Mouse (Mus musculus) CH12.LX (cell line): ENCODE results near the gene Dydc2. TPM values are rescaled to one million over a fixed set of nuclear protein-coding genes. Genes with fewer than 3 reads are reported as not detected.
"Not testable (repeated sequence)": the region's sequence is repeated elsewhere in the genome, so short reads cannot be mapped to it uniquely, and the experiment has no call there.

Experiments
- DNase-seq: peaks from one replicate; pipeline ENCODE4 v3.0.0-alpha.2; 2013; ENCODE audit errors: extremely low read depth
- H3K27ac ChIP-seq: 2 replicates; pipeline ENCODE4 v1.5.1; 2012; ENCODE audit warnings: low read depth, mild to moderate bottlenecking, control low read depth, moderate library complexity; ENCODE audit not compliant: insufficient read depth
- H3K27me3 ChIP-seq: replicated peaks from 2 replicates; pipeline ENCODE3; 2012; ENCODE audit warnings: inconsistent platforms
- H3K36me3 ChIP-seq, 2 experiments: replicated peaks in 1 of 2; 2 replicates each; pipeline versions ENCODE3 to v1.6.1; 2012; ENCODE audit warnings: inconsistent platforms in 1 of 2, low read length in 1 of 2, mild to moderate bottlenecking in 1 of 2, mixed read lengths in 1 of 2, moderate library complexity in 1 of 2; ENCODE audit not compliant: control insufficient read depth in 1 of 2, insufficient read depth in 1 of 2
- H3K4me1 ChIP-seq, 2 experiments: 2 replicates each; pipeline ENCODE4 v1.6.1; 2012; ENCODE audit warnings: inconsistent platforms in 1 of 2, moderate library complexity in 1 of 2; ENCODE audit not compliant: insufficient read depth in 2 of 2, control insufficient read depth in 1 of 2
- H3K4me2 ChIP-seq: 2 replicates; pipeline ENCODE4 v1.6.1; 2012; ENCODE audit warnings: low read depth, mild to moderate bottlenecking, control low read depth; ENCODE audit not compliant: poor library complexity, insufficient read depth, severe bottlenecking
- H3K4me3 ChIP-seq, 3 experiments: fragments of 150-350 bp in 1 of 3; sonication (generic) in 1 of 3; replicated peaks in 1 of 3; 2 replicates each; pipeline versions ENCODE3 to v1.5.1; 2011 to 2012; ENCODE audit warnings: low read depth in 2 of 3, low read length in 2 of 3, mild to moderate bottlenecking in 2 of 3, moderate library complexity in 2 of 3, control low read depth in 1 of 3, improper control_type of control experiment in 1 of 3, inconsistent platforms in 1 of 3, mixed read lengths in 1 of 3; ENCODE audit not compliant: poor library complexity in 1 of 3
- H3K79me2 ChIP-seq: replicated peaks from 2 replicates; pipeline ENCODE4 v1.6.1; 2012; ENCODE audit warnings: mild to moderate bottlenecking, moderate library complexity; ENCODE audit not compliant: control insufficient read depth, poor library complexity, insufficient read depth, severe bottlenecking; ENCODE audit errors: extremely low read depth
- H3K9ac ChIP-seq: 2 replicates; pipeline ENCODE4 v1.6.1; 2012; ENCODE audit warnings: low read depth, mild to moderate bottlenecking, control low read depth, moderate library complexity; ENCODE audit not compliant: insufficient read depth
- H3K9me3 ChIP-seq: replicated peaks from 2 replicates; pipeline ENCODE3; 2012; ENCODE audit warnings: low read length, inconsistent platforms, mixed read lengths
- BHLHE40 ChIP-seq: IDR thresholded peaks from 2 replicates; pipeline ENCODE4 v1.6.1; 2011; ENCODE audit warnings: mild to moderate bottlenecking, low read depth, low read length, improper control_type of control experiment
- CHD1 ChIP-seq: IDR thresholded peaks from 2 replicates; pipeline ENCODE4 v1.6.1; 2012; ENCODE audit warnings: low read depth, low read length, improper control_type of control experiment, inconsistent platforms
- CTCF ChIP-seq, 2 experiments: IDR thresholded peaks in 1 of 2; conservative IDR thresholded peaks in 1 of 2; 2 replicates each; pipeline ENCODE4 v1.5.1; 2011 to 2012; ENCODE audit warnings: low read depth in 2 of 2, low read length in 2 of 2, improper control_type of control experiment in 1 of 2, inconsistent platforms in 1 of 2, mild to moderate bottlenecking in 1 of 2, moderate library complexity in 1 of 2
- E2F4 ChIP-seq: IDR thresholded peaks from 2 replicates; pipeline ENCODE4 v1.6.1; 2011; ENCODE audit warnings: low read depth, low read length, improper control_type of control experiment; ENCODE audit not compliant: insufficient replicate concordance
- ELF1 ChIP-seq: IDR thresholded peaks from 2 replicates; pipeline ENCODE4 v1.6.1; 2014; ENCODE audit warnings: low read depth, mild to moderate bottlenecking, inconsistent platforms, low read length, improper control_type of control experiment
- EP300 ChIP-seq: IDR thresholded peaks from 2 replicates; pipeline ENCODE4 v1.6.1; 2011; ENCODE audit warnings: low read length, improper control_type of control experiment
- ETS1 ChIP-seq: conservative IDR thresholded peaks from 2 replicates; pipeline ENCODE4 v1.6.1; 2012; ENCODE audit warnings: low read depth, mild to moderate bottlenecking, inconsistent platforms, low read length, improper control_type of control experiment, moderate library complexity
- IRF4 ChIP-seq: IDR thresholded peaks from 2 replicates; pipeline ENCODE4 v1.6.1; 2014; ENCODE audit warnings: low read depth, mild to moderate bottlenecking, inconsistent platforms, low read length, improper control_type of control experiment
- JUN ChIP-seq: IDR thresholded peaks from 2 replicates; pipeline ENCODE4 v1.6.1; 2011; ENCODE audit warnings: low read depth, mild to moderate bottlenecking, low read length, improper control_type of control experiment, moderate library complexity; ENCODE audit not compliant: insufficient read depth
- KAT2A ChIP-seq: IDR thresholded peaks from 2 replicates; pipeline ENCODE4 v1.6.1; 2012; ENCODE audit warnings: low read length, improper control_type of control experiment, inconsistent platforms; ENCODE audit not compliant: insufficient replicate concordance
- MAFK ChIP-seq: IDR thresholded peaks from 2 replicates; pipeline ENCODE4 v1.6.1; 2011; ENCODE audit warnings: low read length, improper control_type of control experiment; ENCODE audit not compliant: insufficient replicate concordance
- MAX ChIP-seq: IDR thresholded peaks from 2 replicates; pipeline ENCODE4 v1.6.1; 2011; ENCODE audit warnings: low read length, improper control_type of control experiment
- MAZ ChIP-seq: IDR thresholded peaks from 2 replicates; pipeline ENCODE4 v1.6.1; 2012; ENCODE audit warnings: low read depth, mild to moderate bottlenecking, inconsistent platforms, low read length, improper control_type of control experiment, moderate library complexity
- MEF2A ChIP-seq: IDR thresholded peaks from 2 replicates; pipeline ENCODE4 v1.6.1; 2014; ENCODE audit warnings: low read depth, mild to moderate bottlenecking, inconsistent platforms, low read length, improper control_type of control experiment, borderline replicate concordance
- MYC ChIP-seq: IDR thresholded peaks from 2 replicates; pipeline ENCODE4 v1.6.1; 2011; ENCODE audit warnings: low read depth, mild to moderate bottlenecking, improper control_type of control experiment, low read length
- NELFE ChIP-seq: IDR thresholded peaks from 2 replicates; pipeline ENCODE4 v1.6.1; 2011; ENCODE audit warnings: low read depth, low read length, improper control_type of control experiment
- NRF1 ChIP-seq: IDR thresholded peaks from 2 replicates; pipeline ENCODE4 v1.6.1; 2014; ENCODE audit warnings: low read depth, mild to moderate bottlenecking, inconsistent platforms, low read length, improper control_type of control experiment, moderate library complexity
- PAX5 ChIP-seq: IDR thresholded peaks from 2 replicates; pipeline ENCODE4 v1.6.1; 2012; ENCODE audit warnings: low read length, inconsistent platforms, mixed read lengths
- POLR2A ChIP-seq: IDR thresholded peaks from 2 replicates; pipeline ENCODE4 v1.6.1; 2011; ENCODE audit warnings: low read depth, mild to moderate bottlenecking, improper control_type of control experiment, low read length
- POLR2AphosphoS2 ChIP-seq: IDR thresholded peaks from 2 replicates; pipeline ENCODE4 v1.6.1; 2011; ENCODE audit warnings: low read depth, low read length, improper control_type of control experiment
- RAD21 ChIP-seq: IDR thresholded peaks from 2 replicates; pipeline ENCODE4 v1.6.1; 2011; ENCODE audit warnings: low read depth, mild to moderate bottlenecking, low read length, improper control_type of control experiment, moderate library complexity
- RCOR1 ChIP-seq: conservative IDR thresholded peaks from 2 replicates; pipeline ENCODE4 v1.6.1; 2012; ENCODE audit warnings: low read depth, mild to moderate bottlenecking, inconsistent platforms, low read length, improper control_type of control experiment
- SIN3A ChIP-seq: IDR thresholded peaks from 2 replicates; pipeline ENCODE4 v1.6.1; 2012; ENCODE audit warnings: low read length, improper control_type of control experiment, inconsistent platforms
- SMC3 ChIP-seq: IDR thresholded peaks from 2 replicates; pipeline ENCODE4 v1.6.1; 2011; ENCODE audit warnings: low read depth, low read length, improper control_type of control experiment
- TBP ChIP-seq: conservative IDR thresholded peaks from 2 replicates; pipeline ENCODE4 v1.6.1; 2011; ENCODE audit warnings: low read depth, low read length, improper control_type of control experiment
- TCF12 ChIP-seq: IDR thresholded peaks from 2 replicates; pipeline ENCODE4 v1.6.1; 2014; ENCODE audit warnings: low read depth, mild to moderate bottlenecking, inconsistent platforms, low read length, improper control_type of control experiment
- UBTF ChIP-seq: IDR thresholded peaks from 2 replicates; pipeline ENCODE4 v1.6.1; 2012; ENCODE audit warnings: low read depth, mild to moderate bottlenecking, inconsistent platforms, low read length, improper control_type of control experiment, moderate library complexity
- USF2 ChIP-seq: conservative IDR thresholded peaks from 2 replicates; pipeline ENCODE4 v1.6.1; 2011; ENCODE audit warnings: low read depth, low read length, improper control_type of control experiment
- ZC3H11A ChIP-seq: IDR thresholded peaks from 2 replicates; pipeline ENCODE4 v1.6.1; 2012; ENCODE audit warnings: low read depth, mild to moderate bottlenecking, inconsistent platforms, low read length, improper control_type of control experiment
- ZKSCAN1 ChIP-seq: IDR thresholded peaks from 2 replicates; pipeline ENCODE4 v1.6.1; 2012; ENCODE audit warnings: low read depth, inconsistent platforms, low read length, improper control_type of control experiment, borderline replicate concordance
- ZMIZ1 ChIP-seq: IDR thresholded peaks from 2 replicates; pipeline ENCODE4 v1.6.1; 2012; ENCODE audit warnings: low read depth, mild to moderate bottlenecking, inconsistent platforms, low read length, improper control_type of control experiment
- ZNF384 ChIP-seq: IDR thresholded peaks from 2 replicates; pipeline ENCODE4 v1.6.1; 2012; ENCODE audit warnings: low read depth, low read length, improper control_type of control experiment, inconsistent platforms
- dilution Hi-C: fragments of 300-500 bp; cut with MboI; formaldehyde crosslinking; loops from 2 replicates; pipeline ENCODE4 v1.14.3; 2020; ENCODE audit warnings: low sequenced_read_pairs; ENCODE audit not compliant: extremely low pct_unique_long_range_greater_than_20kb, extremely low pct_ligation_motif_present
- in situ Hi-C: fragments of 300-500 bp; cut with MboI; formaldehyde crosslinking; loops from 3 replicates; pipeline ENCODE4 v1.14.3; 2019; ENCODE audit warnings: low sequenced_read_pairs, low pct_ligation_motif_present, low pct_unique_long_range_greater_than_20kb, mixed read lengths
- polyA plus RNA-seq: library from polyadenylated mRNA; unstranded; fragments of >175 nt; gene quantifications from 2 replicates; pipeline ENCODE4 v1.2.1, GENCODE M21; 2012; ENCODE audit warnings: low read depth; ENCODE audit not compliant: insufficient read length
- total RNA-seq, 2 experiments: library from RNA; depleted of rRNA; stranded (reverse); fragments of 300-350 nt in 1 of 2; fragments of >200 nt in 1 of 2; gene quantifications; 2 replicates each; pipeline ENCODE4 v1.2.3; 2012 to 2014

Gene Dydc2
- total and polyA plus RNA-seq, 3 experiments: 0.67 TPM; not detected in 2

DNA sequence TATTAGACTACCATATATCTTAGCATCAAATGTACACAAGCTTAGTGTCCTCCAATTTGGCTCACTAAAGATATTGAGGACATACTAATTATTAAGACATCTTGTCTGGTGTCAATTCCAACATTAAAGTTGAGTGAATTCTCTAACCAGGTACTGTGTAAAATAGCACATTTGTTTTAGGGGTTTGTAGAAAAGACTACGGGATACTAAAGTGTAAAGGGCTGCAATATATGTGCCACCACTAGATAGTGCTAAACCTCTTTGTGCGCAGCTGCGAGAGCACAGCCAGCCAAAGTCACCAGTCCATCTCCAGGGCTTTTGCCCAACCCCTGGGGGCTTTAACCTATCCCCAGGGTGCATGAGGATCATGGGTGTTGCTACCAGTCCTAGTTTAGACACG is 15.8 kb downstream of the Dydc2 start:
- H3K27ac ChIP-seq, H3K27me3 ChIP-seq, DNase-seq, H3K9ac ChIP-seq, dilution Hi-C loops, H3K36me3 ChIP-seq, H3K79me2 ChIP-seq, H3K9me3 ChIP-seq, H3K4me3 ChIP-seq, in situ Hi-C loops, H3K4me2 ChIP-seq: not testable (repeated sequence)
- peaks cover 3 to 14% of the 10 kb centered on the region in 2 experiments; a peak in 1 of 4 replicates for H3K4me1 ChIP-seq
- peak in 1 of 2 experiments; percentile 34; a peak in 3 of 4 replicates for TF ChIP-seq CTCF (conservative IDR thresholded peaks at IDR 0.05 in 1 of 2, IDR thresholded peaks at IDR 0.05 in 1 of 2; ENCODE audit: low read depth in 2 of 2, low read length in 2 of 2)

DNA sequence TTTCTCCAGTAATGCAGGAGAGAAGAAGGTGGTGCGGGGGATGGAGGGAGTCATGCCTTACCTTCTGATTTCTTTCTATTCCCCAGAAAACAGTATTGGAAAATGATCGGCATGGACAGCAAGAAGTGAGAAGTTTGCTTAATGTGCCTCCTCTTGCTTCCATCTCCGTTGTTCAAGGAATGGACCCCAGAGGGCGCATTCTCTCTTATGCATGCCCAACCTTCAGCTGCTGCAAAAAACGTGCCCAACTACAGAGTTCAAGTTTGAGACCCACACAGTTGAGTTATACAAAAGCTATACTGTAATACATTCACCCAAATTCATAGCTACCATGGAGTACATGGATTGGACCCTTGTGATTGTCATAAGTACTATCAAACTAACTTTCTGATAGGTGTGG is 16.5 kb downstream of the Dydc2 start:
- peaks cover 3 to 14% of the 10 kb centered on the region in 2 experiments; a peak in 1 of 4 replicates for H3K4me1 ChIP-seq
- H3K27me3 ChIP-seq: peaks cover 6% of the 10 kb centered on the region
- no peak overlapping the region for H3K4me3 ChIP-seq
- dilution Hi-C loops: no loop called here
- no peak overlapping the region for H3K27ac ChIP-seq
- TF ChIP-seq ZMIZ1 (no peak), CTCF (conservative IDR thresholded peaks at IDR 0.05 in 1 of 2, IDR thresholded peaks at IDR 0.05 in 1 of 2; ENCODE audit: low read depth in 2 of 2, low read length in 2 of 2) (peak; percentile 63 to 77; a peak in 3 of 4 replicates), MAZ (no peak), RCOR1 (no peak), POLR2A (no peak), MAX (0 out of 2 replicates have a peak, but pooled peaks have one; percentile 26), NELFE (no peak), MAFK (no peak), JUN (no peak), ETS1 (no peak), KAT2A (no peak), ZC3H11A (no peak), BHLHE40 (peak; percentile 93), ZNF384 (no peak), RAD21 (peak; percentile 19), NRF1 (no peak), TBP (no peak), USF2 (no peak), POLR2AphosphoS2 (no peak), MYC (peak; percentile 69; the same call in 1 of the 2 replicates), ZKSCAN1 (no peak), IRF4 (no peak), MEF2A (no peak), ELF1 (no peak), E2F4 (no peak), SMC3 (peak; percentile 46), PAX5 (no peak), SIN3A (no peak), CHD1 (no peak), EP300 (no peak), UBTF (no peak), TCF12 (no peak)
- no peaks in the 10 kb centered on the region for H3K36me3 ChIP-seq
- no peak overlapping the region for H3K9ac ChIP-seq
- H3K79me2 ChIP-seq: no peaks in the 10 kb centered on the region
- H3K9me3 ChIP-seq: no peaks in the 10 kb centered on the region
- peak overlapping the region; percentile 62; the same call in 1 of the 2 replicates for H3K4me2 ChIP-seq
- in situ Hi-C loops: no loop called here
- DNase-seq: peak; percentile 57
